Mouse (Mus musculus) midbrain, postnatal 0 days (tissue): ENCODE data around the gene Zdhhc7. TPM values are rescaled to one million over a fixed set of nuclear protein-coding genes. Genes with fewer than 3 reads are reported as not detected.

Experiments
- ATAC-seq: fragments of 200-750 bp; cut with Nextera tagmentation; 2 replicates; pipeline ENCODE4 v1.8.0; 2017; ENCODE audit warnings: moderate number of reproducible peaks, mild to moderate bottlenecking, moderate TSS enrichment, moderate library complexity; ENCODE audit not compliant: low FRiP score
- DNase-seq: peaks from one replicate; pipeline ENCODE4 v3.0.0-alpha.2; 2015; ENCODE audit warnings: low spot score
- H3K27ac ChIP-seq: fragments of 300-500 bp; sonication (generic); 2 replicates; pipeline ENCODE4 v1.5.1; 2014; ENCODE audit warnings: low read depth, mild to moderate bottlenecking, low read length, mixed read lengths
- H3K27me3 ChIP-seq: fragments of 300-500 bp; sonication (generic); 2 replicates; pipeline ENCODE4 v1.6.1; 2014; ENCODE audit warnings: low read length, control low read depth, mixed read lengths; ENCODE audit not compliant: insufficient read depth
- H3K36me3 ChIP-seq: fragments of 300-500 bp; sonication (generic); 2 replicates; pipeline ENCODE4 v1.6.1; 2014; ENCODE audit warnings: low read length, control low read depth, mixed read lengths; ENCODE audit not compliant: insufficient read depth
- H3K4me1 ChIP-seq: fragments of 300-500 bp; sonication (generic); 2 replicates; pipeline ENCODE4 v1.6.1; 2014; ENCODE audit warnings: mild to moderate bottlenecking, control low read depth, antibody characterized with exemption, low read length, mixed read lengths; ENCODE audit not compliant: insufficient read depth
- H3K4me2 ChIP-seq: fragments of 300-500 bp; sonication (generic); 2 replicates; pipeline ENCODE4 v1.6.1; 2014; ENCODE audit warnings: low read depth, mild to moderate bottlenecking, low read length, mixed read lengths; ENCODE audit not compliant: poor library complexity, severe bottlenecking
- H3K4me3 ChIP-seq: fragments of 300-500 bp; sonication (generic); 2 replicates; pipeline ENCODE4 v1.5.1; 2014; ENCODE audit warnings: low read depth, mild to moderate bottlenecking, low read length, moderate library complexity
- H3K9ac ChIP-seq: fragments of 300-500 bp; sonication (generic); replicated peaks from 2 replicates; pipeline ENCODE4 v1.6.1; 2014; ENCODE audit warnings: mild to moderate bottlenecking, low read length, moderate library complexity, mixed read lengths; ENCODE audit not compliant: poor library complexity, severe bottlenecking
- H3K9me3 ChIP-seq: fragments of 300-500 bp; sonication (generic); 2 replicates; pipeline ENCODE4 v1.6.1; 2016; ENCODE audit warnings: low read length, control low read depth
- CTCF ChIP-seq: IDR thresholded peaks from 2 replicates; pipeline ENCODE4 v1.5.1; 2016; ENCODE audit warnings: antibody characterized with exemption, mild to moderate bottlenecking
- WGBS: fragments of 180-500 bp; shearing (Covaris S2); extraction: QIAGEN DNeasy Blood & Tissue Kit; methylation state at CpG from one replicate; pipeline ENCODE4 v1.1.7; 2014; 5-methylcytosine and 5-hydroxymethylcytosine counted together
- polyA plus RNA-seq: library from polyadenylated mRNA; unstranded; fragments of >200 nt; fragmentation: Nextera tagmentation; extraction: Ambion mirVana; gene quantifications from 2 replicates; pipeline ENCODE4 v1.2.1, GENCODE M21; 2015
- total RNA-seq: library from RNA; depleted of rRNA; stranded (reverse); fragments of >200 nt; gene quantifications from 2 replicates; pipeline ENCODE4 v1.2.3, GENCODE M21; 2014

Zdhhc7 gene
- total and polyA plus RNA-seq, 2 experiments from 2014 or later = 24.6 to 40.8 TPM

DNA sequence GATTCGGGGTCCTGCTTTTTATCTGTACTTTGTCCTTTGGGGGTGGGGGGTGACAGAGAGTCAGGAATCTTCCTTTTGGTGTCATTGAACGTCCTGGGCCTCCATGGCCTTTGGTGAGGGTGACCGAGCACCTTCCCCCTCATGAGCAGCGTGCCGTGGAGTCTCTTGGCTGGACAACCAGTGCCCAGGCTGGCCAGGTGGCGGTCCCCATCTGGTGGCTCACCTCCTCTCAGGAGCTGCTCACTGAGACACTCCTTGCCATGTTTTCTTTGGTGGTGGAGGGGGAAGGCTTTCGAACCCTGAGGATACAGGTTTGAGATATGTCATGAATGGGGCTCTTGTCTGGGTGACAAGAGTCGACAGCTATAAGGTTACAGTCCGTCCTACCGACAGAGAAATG lies 50.9 kb downstream of the Zdhhc7 start:
- 90% methylated on average over 10 of the region's 10 CpGs for WGBS
- no peaks in the 10 kb centered on the region for H3K36me3 ChIP-seq
- ATAC-seq (no peak), DNase-seq (no peak)
- H3K4me3 ChIP-seq = no peak overlapping the region
- no peaks in the 10 kb centered on the region for H3K4me1 ChIP-seq
- no peak overlapping the region for H3K9ac ChIP-seq
- no peaks in the 10 kb centered on the region for H3K27me3 ChIP-seq
- no peaks in the 10 kb centered on the region for H3K9me3 ChIP-seq
- H3K4me2 ChIP-seq = no peak overlapping the region
- no peak for TF ChIP-seq CTCF
- H3K27ac ChIP-seq = no peak overlapping the region

DNA sequence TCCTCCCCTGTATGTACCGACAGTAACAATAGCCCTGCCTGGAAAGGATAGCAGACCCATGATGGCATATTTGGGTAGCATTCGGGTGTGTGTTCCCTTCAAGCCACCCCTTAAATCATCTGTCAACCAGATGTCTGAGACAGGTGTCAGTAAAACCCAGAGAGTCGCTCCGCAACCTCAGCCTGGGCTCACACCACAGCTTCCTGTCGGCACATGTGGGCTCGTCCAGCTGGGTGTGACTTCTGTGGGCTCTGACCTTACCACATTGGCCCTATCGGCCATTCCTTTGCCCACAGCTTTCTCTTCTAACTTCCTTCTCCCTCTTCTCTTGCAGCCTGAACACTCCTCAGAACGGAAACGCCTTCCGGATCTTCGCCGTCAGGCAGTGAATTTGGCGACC lies 51.3 kb downstream of the Zdhhc7 start:
- 86% methylated on average over 13 of the region's 13 CpGs for WGBS
- DNase-seq (no peak), ATAC-seq (no peak)

DNA sequence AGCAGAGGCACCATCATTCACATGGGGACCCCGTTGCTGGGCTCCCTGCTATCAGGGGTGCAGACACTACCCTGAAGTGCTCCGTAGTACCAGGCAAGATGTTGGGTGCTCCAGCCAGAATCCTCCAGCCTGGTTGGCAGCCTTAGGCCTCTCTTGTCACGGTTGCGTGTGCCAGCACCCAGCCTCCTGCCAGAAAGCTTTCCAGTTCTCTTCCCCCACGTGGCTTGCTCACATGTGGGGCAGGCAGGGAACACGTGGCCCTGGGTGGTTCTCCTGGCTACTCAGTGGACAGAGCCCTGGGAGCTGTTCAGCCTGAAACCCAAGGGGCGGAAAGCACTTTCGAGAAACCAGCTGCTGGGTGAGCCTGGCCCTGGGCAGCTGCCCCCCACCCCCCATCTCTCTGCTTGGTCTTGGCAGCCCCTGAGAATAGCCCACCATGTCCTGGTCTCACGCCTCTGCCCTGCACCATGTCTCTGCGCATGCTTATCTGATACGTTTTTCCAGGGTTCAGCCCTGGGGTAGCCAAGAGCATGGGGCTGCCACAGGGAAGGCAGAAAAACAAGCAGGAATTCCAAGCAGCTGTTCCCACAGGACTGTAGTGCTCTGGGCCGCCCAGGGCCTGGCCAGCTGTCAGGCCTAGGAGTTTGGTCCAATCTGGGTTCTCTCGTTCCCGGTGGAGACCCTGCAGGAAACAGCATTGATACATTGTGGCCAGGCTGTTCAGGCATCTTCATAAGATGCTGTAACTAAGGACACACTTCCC lies 54.8 kb downstream of the Zdhhc7 start:
- H3K4me1 ChIP-seq = no peaks in the 10 kb centered on the region
- ATAC-seq (peak; percentile 66; the same call in 1 of the 2 replicates), DNase-seq (peak; percentile 87)
- H3K27me3 ChIP-seq = no peaks in the 10 kb centered on the region
- no peaks in the 10 kb centered on the region for H3K36me3 ChIP-seq
- H3K27ac ChIP-seq = no peak overlapping the region
- no peaks in the 10 kb centered on the region for H3K9me3 ChIP-seq
- 62% methylated on average over 14 of the region's 14 CpGs for WGBS
- no peak overlapping the region for H3K4me2 ChIP-seq
- no peak overlapping the region for H3K4me3 ChIP-seq
- H3K9ac ChIP-seq = no peak overlapping the region
- no peak for TF ChIP-seq CTCF

More for the DNA sequence above, 51.3 kb downstream of the Zdhhc7 start:
- H3K4me2 ChIP-seq = no peak overlapping the region
- no peak overlapping the region for H3K4me3 ChIP-seq
- no peak overlapping the region for H3K27ac ChIP-seq
- no peaks in the 10 kb centered on the region for H3K4me1 ChIP-seq
- no peak for TF ChIP-seq CTCF
- H3K9ac ChIP-seq = no peak overlapping the region
- H3K9me3 ChIP-seq = no peaks in the 10 kb centered on the region
- no peaks in the 10 kb centered on the region for H3K27me3 ChIP-seq
- H3K36me3 ChIP-seq = no peaks in the 10 kb centered on the region

DNA sequence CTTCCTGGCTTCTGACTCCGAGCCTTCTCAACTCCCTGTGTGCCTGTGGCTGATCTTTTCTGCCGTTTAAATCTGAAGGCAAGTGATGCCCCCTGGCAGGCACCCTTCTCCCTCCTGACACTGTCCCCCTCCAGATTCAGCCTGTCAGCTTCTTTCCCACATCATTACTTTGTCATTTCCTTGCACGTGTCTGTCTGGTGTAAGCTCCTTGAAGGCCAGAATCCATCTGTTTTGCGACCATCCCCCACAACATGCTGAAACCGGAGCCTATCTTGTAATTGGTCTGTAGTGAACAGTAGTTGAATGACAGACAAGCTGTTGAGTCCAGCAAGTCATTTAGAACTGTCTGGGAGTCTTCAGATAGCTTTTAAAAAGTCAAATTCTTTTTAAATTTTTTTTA lies 55.8 kb downstream of the Zdhhc7 start:
- Histone ChIP-seq H3K9ac (no peak overlapping the region), H3K27me3 (no peaks in the 10 kb centered on the region), H3K4me3 (no peak overlapping the region), H3K36me3 (no peaks in the 10 kb centered on the region), H3K9me3 (no peaks in the 10 kb centered on the region), H3K4me2 (no peak overlapping the region), H3K4me1 (no peaks in the 10 kb centered on the region), H3K27ac (no peak overlapping the region)
- 67% methylated on average over 5 of the region's 5 CpGs for WGBS
- ATAC-seq (no peak), DNase-seq (no peak)
- no peak for TF ChIP-seq CTCF

DNA sequence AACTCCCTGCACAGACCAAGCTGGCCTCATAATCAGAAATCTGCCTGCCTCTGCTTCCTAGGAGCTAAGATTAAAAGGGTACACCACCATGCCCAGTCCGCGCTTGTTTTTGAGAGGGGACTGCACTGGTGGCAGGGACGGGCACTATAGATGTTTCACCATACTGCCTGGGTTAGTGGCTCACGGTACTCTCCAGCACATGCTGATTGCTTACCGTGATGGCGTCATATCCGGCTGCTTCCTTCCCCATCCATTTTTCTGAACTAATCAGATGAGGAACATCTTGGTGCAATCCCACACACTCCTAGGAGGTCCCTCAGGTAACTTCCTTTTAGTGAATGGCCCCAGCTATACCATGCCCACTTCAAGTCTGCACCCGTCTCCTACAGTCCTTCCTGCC lies 56.4 kb downstream of the Zdhhc7 start:
- no peaks in the 10 kb centered on the region for H3K4me1 ChIP-seq
- WGBS = 92% methylated on average over 8 of the region's 8 CpGs
- DNase-seq (no peak), ATAC-seq (no peak)
- no peaks in the 10 kb centered on the region for H3K27me3 ChIP-seq
- H3K9me3 ChIP-seq = no peaks in the 10 kb centered on the region
- H3K9ac ChIP-seq = no peak overlapping the region
- no peaks in the 10 kb centered on the region for H3K36me3 ChIP-seq
- H3K4me3 ChIP-seq = no peak overlapping the region
- TF ChIP-seq CTCF = no peak
- H3K4me2 ChIP-seq = no peak overlapping the region
- no peak overlapping the region for H3K27ac ChIP-seq

DNA sequence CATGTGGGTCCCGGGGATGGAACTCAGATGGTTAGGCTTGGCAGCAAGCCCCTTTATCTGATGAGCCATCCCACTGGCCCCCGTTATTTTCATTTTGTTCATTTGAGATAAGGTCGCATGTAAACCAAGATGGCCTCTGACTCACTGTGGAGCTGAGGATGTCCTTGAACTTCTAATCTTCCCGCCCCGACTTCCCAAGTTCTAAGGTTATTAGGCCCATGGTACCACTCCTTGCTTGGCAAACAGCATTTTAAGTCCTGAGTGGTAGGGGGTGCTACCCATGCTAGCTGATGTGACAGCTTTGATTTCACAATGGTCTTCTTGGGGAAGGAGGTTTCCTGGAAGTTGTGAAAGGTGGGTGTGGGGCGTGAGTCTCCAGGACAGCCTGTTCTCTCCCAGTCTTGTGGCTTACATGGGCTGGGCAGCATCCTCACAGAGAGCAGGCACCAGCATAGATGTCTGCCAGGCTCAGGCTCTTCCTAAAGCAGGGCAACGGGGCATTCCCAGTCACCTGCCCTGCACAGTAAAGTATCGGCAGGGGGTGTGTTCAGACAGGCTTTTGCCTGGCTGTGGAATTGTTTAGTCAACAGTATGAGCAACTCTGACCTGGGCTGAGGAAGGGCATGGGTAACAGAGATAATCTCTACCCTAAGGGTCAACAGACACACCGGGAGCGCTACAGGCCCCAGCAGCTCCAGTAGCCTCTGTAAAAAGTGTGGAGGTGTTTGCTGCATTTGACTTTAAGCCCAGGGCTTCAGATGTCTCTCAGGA lies 58.6 kb downstream of the Zdhhc7 start:
- Histone ChIP-seq H3K36me3 (no peaks in the 10 kb centered on the region), H3K27me3 (no peaks in the 10 kb centered on the region), H3K4me2 (no peak overlapping the region), H3K4me3 (no peak overlapping the region), H3K9me3 (no peaks in the 10 kb centered on the region), H3K4me1 (no peaks in the 10 kb centered on the region), H3K9ac (no peak overlapping the region), H3K27ac (no peak overlapping the region)
- DNase-seq (no peak), ATAC-seq (no peak)
- WGBS = 81% methylated on average over 10 of the region's 10 CpGs
- TF ChIP-seq CTCF = no peak
